Mouse (Mus musculus): ENCODE results near the gene 4930544D05Rik.

GRCm38 (mm10) chr11:70652884-70653344, 37.3 kb downstream of the 4930544D05Rik start:
- TF ChIP-seq TAL1 (IDR thresholded peaks at IDR 0.05; ENCODE audit: low read length) (no peak), GATA1 (IDR thresholded peaks at IDR 0.05; ENCODE audit: low read length) (no peak)
